Mouse (Mus musculus) limb, embryonic 14.5 days (tissue): ENCODE data around the gene Upf2. TPM values are rescaled to one million over a fixed set of nuclear protein-coding genes. Genes with fewer than 3 reads are reported as not detected.

Experiments
- ATAC-seq: fragments of 200-750 bp; cut with Nextera tagmentation; 2 replicates; pipeline ENCODE4 v1.8.0; 2017; ENCODE audit warnings: low read depth, moderate number of reproducible peaks, moderate TSS enrichment; ENCODE audit not compliant: low FRiP score
- DNase-seq: peaks from one replicate; pipeline ENCODE4 v3.0.0-alpha.2; 2015; ENCODE audit warnings: low spot score
- H3K27ac ChIP-seq: fragments of 300-500 bp; sonication (generic); replicated peaks from 2 replicates; pipeline ENCODE4 v1.5.1; 2014; ENCODE audit warnings: low read depth, mild to moderate bottlenecking, low read length, moderate library complexity, mixed read lengths
- H3K27me3 ChIP-seq: fragments of 300-500 bp; sonication (generic); 2 replicates; pipeline ENCODE4 v1.6.1; 2014; ENCODE audit warnings: low read length, mixed read lengths; ENCODE audit not compliant: control insufficient read depth, insufficient read depth
- H3K36me3 ChIP-seq: fragments of 300-500 bp; sonication (generic); 2 replicates; pipeline ENCODE4 v1.6.1; 2014; ENCODE audit warnings: mild to moderate bottlenecking, low read length, moderate library complexity, mixed read lengths; ENCODE audit not compliant: control insufficient read depth, insufficient read depth
- H3K4me1 ChIP-seq: fragments of 300-500 bp; sonication (generic); 2 replicates; pipeline ENCODE4 v1.6.1; 2014; ENCODE audit warnings: antibody characterized with exemption, low read length, mixed read lengths; ENCODE audit not compliant: control insufficient read depth, insufficient read depth
- H3K4me2 ChIP-seq: fragments of 300-500 bp; sonication (generic); replicated peaks from 2 replicates; pipeline ENCODE4 v1.6.1; 2014; ENCODE audit warnings: low read depth, mild to moderate bottlenecking, low read length, moderate library complexity; ENCODE audit not compliant: severe bottlenecking
- H3K4me3 ChIP-seq: fragments of 300-500 bp; sonication (generic); replicated peaks from 2 replicates; pipeline ENCODE4 v1.5.1; 2014; ENCODE audit warnings: low read length
- H3K9ac ChIP-seq: fragments of 300-500 bp; sonication (generic); 2 replicates; pipeline ENCODE4 v1.6.1; 2014; ENCODE audit warnings: mild to moderate bottlenecking, low read depth, low read length, moderate library complexity; ENCODE audit not compliant: severe bottlenecking
- H3K9me3 ChIP-seq: fragments of 300-500 bp; sonication (generic); 2 replicates; pipeline ENCODE4 v1.6.1; 2016; ENCODE audit warnings: low read length; ENCODE audit not compliant: control insufficient read depth
- POLR2A ChIP-seq: fragments of 200-500 bp; IDR thresholded peaks from 2 replicates; pipeline ENCODE4 v1.8.0; 2012; ENCODE audit warnings: inconsistent platforms, mild to moderate bottlenecking, moderate library complexity, borderline replicate concordance; ENCODE audit not compliant: insufficient read depth, insufficient read length; ENCODE audit errors: extremely low read depth
- WGBS: fragments of 180-500 bp; shearing (Covaris S2); extraction: QIAGEN DNeasy Blood & Tissue Kit; methylation state at CpG from one replicate; pipeline ENCODE4 v1.1.7; 2014; 5-methylcytosine and 5-hydroxymethylcytosine counted together
- polyA plus RNA-seq, 2 experiments: library from polyadenylated mRNA; depleted of rRNA in 1 of 2; stranded (reverse) in 1 of 2; unstranded in 1 of 2; fragments of >200 nt; fragmentation: Nextera tagmentation in 1 of 2; extraction: Ambion mirVana in 1 of 2; gene quantifications; 2 replicates each; pipeline versions ENCODE4 v1.2.1 to v1.2.3; 2012 to 2014

Upf2 gene
- polyA plus RNA-seq, 2 experiments: 12.1 to 17.0 TPM

DNA sequence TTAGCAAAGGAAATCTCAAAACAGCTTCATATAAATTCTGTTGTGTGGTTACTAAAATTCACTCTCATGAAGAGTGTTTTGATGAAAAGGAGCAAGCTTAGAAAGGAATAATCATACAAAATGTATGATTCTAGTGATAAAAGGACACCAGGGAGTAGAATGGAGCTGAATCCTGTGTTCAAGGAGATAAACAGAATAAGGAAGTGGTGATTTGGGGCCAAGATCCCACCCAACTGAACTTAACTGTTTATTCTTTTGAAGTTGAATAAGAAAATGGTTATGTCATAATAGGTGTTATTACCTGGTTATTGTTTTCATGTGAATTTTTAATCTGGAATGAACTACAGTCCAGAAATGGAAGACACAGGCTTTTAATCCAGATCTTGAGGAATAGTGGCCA, 69.3 kb downstream of the Upf2 start:
- Histone ChIP-seq H3K4me2 (no peak overlapping the region), H3K9me3 (no peaks in the 10 kb centered on the region), H3K4me3 (no peak overlapping the region), H3K36me3 (peaks cover 48% of the 10 kb centered on the region), H3K27ac (no peak overlapping the region), H3K27me3 (no peaks in the 10 kb centered on the region), H3K4me1 (no peaks in the 10 kb centered on the region), H3K9ac (no peak overlapping the region)
- DNase-seq (no peak), ATAC-seq (no peak)
- no peak for TF ChIP-seq POLR2A

DNA sequence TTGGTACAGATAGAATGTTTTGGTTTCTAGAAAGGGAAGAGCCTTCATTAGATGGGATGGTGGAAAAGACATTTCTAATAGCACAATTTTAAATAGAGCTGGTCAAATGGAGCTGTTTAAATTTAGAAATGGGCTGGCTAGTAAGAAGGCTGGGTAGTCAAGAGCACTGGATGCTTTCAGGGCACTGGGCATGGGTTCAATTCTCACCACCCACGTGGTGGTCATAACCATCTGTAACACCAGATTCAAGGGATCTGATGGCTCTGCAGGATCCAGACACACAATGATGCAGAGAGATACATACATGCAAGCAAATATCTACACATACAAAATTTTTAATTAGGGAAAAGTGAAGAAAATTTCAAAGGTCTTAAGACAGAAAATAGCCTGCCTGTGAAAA, 91.4 kb downstream of the Upf2 start:
- no peak overlapping the region for H3K27ac ChIP-seq
- TF ChIP-seq POLR2A: no peak
- H3K36me3 ChIP-seq: peaks cover 48% of the 10 kb centered on the region
- no peak overlapping the region for H3K4me2 ChIP-seq
- H3K4me3 ChIP-seq: no peak overlapping the region
- no peaks in the 10 kb centered on the region for H3K27me3 ChIP-seq
- no peak for DNase-seq
- no peak overlapping the region for H3K9ac ChIP-seq
- ATAC-seq: no peak
- H3K9me3 ChIP-seq: no peaks in the 10 kb centered on the region
- H3K4me1 ChIP-seq: no peaks in the 10 kb centered on the region
- WGBS: 86% methylated on average over 1 of the region's 1 CpGs

DNA sequence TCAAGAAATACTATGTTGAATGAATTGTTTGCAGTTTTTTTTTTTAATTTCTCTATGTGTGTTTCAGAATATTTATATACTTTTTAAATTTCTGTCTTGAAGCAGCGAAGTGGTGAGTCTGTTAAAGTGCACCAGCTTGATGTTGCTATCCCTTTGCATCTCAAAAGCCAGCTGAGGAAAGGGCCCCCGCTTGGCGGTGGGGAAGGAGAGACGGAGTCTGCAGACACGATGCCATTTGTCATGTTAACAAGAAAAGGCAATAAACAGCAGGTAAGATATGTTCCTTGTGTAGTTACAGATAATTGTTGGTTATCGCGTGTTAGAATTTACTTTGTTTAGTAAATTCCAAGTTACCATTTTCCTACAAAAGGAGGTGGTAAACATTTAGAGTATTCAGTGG, 95.5 kb downstream of the Upf2 start:
- H3K9me3 ChIP-seq: no peaks in the 10 kb centered on the region
- 72% methylated on average over 7 of the region's 7 CpGs for WGBS
- H3K4me3 ChIP-seq: no peak overlapping the region
- ATAC-seq (no peak), DNase-seq (no peak)
- H3K9ac ChIP-seq: no peak overlapping the region
- no peak for TF ChIP-seq POLR2A
- H3K36me3 ChIP-seq: peaks cover 61% of the 10 kb centered on the region
- H3K4me2 ChIP-seq: no peak overlapping the region
- H3K27me3 ChIP-seq: no peaks in the 10 kb centered on the region
- H3K4me1 ChIP-seq: no peaks in the 10 kb centered on the region
- no peak overlapping the region for H3K27ac ChIP-seq

DNA sequence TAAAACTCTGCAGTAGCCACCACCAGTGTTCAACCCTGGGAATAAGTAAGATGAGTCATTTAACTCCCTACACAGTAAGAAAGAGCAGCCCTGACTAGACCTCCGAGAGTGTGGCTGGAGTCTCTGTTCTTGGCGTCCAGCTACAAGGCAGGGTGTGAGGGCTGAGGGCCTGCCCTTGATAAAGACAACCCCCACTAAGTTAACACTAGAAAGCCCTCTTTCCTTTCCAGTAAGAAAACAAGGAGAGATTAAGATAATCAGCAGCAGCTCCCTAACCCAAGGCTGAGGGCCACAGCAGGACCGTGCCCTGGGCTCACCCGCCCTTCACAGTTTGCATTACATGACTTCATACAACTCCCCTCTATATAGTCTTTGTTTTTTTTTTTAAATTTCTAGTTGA, 97.3 kb downstream of the Upf2 start:
- no peak for ATAC-seq
- 89% methylated on average over 4 of the region's 4 CpGs for WGBS
- DNase-seq: no peak
- no peak overlapping the region for H3K4me3 ChIP-seq
- TF ChIP-seq POLR2A: no peak
- no peak overlapping the region for H3K9ac ChIP-seq
- no peaks in the 10 kb centered on the region for H3K4me1 ChIP-seq
- H3K36me3 ChIP-seq: peaks cover 63% of the 10 kb centered on the region
- no peak overlapping the region for H3K4me2 ChIP-seq
- no peak overlapping the region for H3K27ac ChIP-seq
- H3K27me3 ChIP-seq: no peaks in the 10 kb centered on the region
- no peaks in the 10 kb centered on the region for H3K9me3 ChIP-seq

GRCm38 (mm10) chr2:6049018-6049417, 97.7 kb downstream of the Upf2 start:
- Histone ChIP-seq H3K4me1 (no peaks in the 10 kb centered on the region), H3K4me3 (no peak overlapping the region), H3K9me3 (no peaks in the 10 kb centered on the region), H3K4me2 (no peak overlapping the region), H3K27ac (no peak overlapping the region), H3K36me3 (peaks cover 59% of the 10 kb centered on the region), H3K9ac (no peak overlapping the region), H3K27me3 (no peaks in the 10 kb centered on the region)
- DNase-seq: no peak
- no peak for ATAC-seq
- 89% methylated on average over 3 of the region's 3 CpGs for WGBS
- no peak for TF ChIP-seq POLR2A

GRCm38 (mm10) chr2:6055466-6055865, 104.2 kb downstream of the Upf2 start:
- no peaks in the 10 kb centered on the region for H3K9me3 ChIP-seq
- ATAC-seq: no peak
- H3K27ac ChIP-seq: no peak overlapping the region
- TF ChIP-seq POLR2A: no peak
- no peak overlapping the region for H3K9ac ChIP-seq
- WGBS: 94% methylated on average over 11 of the region's 11 CpGs
- H3K4me3 ChIP-seq: no peak overlapping the region
- H3K4me2 ChIP-seq: no peak overlapping the region
- DNase-seq: no peak
- H3K27me3 ChIP-seq: no peaks in the 10 kb centered on the region
- H3K36me3 ChIP-seq: peaks cover 53% of the 10 kb centered on the region
- H3K4me1 ChIP-seq: no peaks in the 10 kb centered on the region
